Mouse (Mus musculus) hindbrain, postnatal 0 days (tissue): ENCODE measurements around the gene Zcchc2. TPM values are rescaled to one million over a fixed set of nuclear protein-coding genes. Genes with fewer than 3 reads are reported as not detected.

Source experiments
- ATAC-seq: fragments of 200-750 bp; cut with Nextera tagmentation; 2 replicates; pipeline ENCODE4 v1.8.0; 2017; ENCODE audit warnings: mild to moderate bottlenecking, moderate TSS enrichment, moderate library complexity
- DNase-seq: peaks from one replicate; pipeline ENCODE4 v3.0.0-alpha.2; 2015; ENCODE audit warnings: low spot score
- H3K27ac ChIP-seq: fragments of 300-500 bp; sonication (generic); 2 replicates; pipeline ENCODE4 v1.5.1; 2014; ENCODE audit warnings: mild to moderate bottlenecking
- H3K27me3 ChIP-seq: fragments of 300-500 bp; sonication (generic); 2 replicates; pipeline ENCODE4 v1.6.1; 2014; ENCODE audit warnings: low read length, mixed read lengths; ENCODE audit not compliant: insufficient read depth
- H3K36me3 ChIP-seq: fragments of 300-500 bp; sonication (generic); 2 replicates; pipeline ENCODE4 v1.6.1; 2014; ENCODE audit warnings: low read length, mixed read lengths; ENCODE audit not compliant: insufficient read depth
- H3K4me1 ChIP-seq: fragments of 300-500 bp; sonication (generic); 2 replicates; pipeline ENCODE4 v1.6.1; 2014; ENCODE audit warnings: antibody characterized with exemption, low read length, mixed read lengths; ENCODE audit not compliant: insufficient read depth
- H3K4me2 ChIP-seq: fragments of 300-500 bp; sonication (generic); 2 replicates; pipeline ENCODE4 v1.6.1; 2014; ENCODE audit warnings: low read depth, mild to moderate bottlenecking, low read length, moderate library complexity, mixed read lengths
- H3K4me3 ChIP-seq: fragments of 300-500 bp; sonication (generic); 2 replicates; pipeline ENCODE4 v1.5.1; 2014; ENCODE audit warnings: low read length
- H3K9ac ChIP-seq: fragments of 300-500 bp; sonication (generic); replicated peaks from 2 replicates; pipeline ENCODE4 v1.6.1; 2014; ENCODE audit warnings: mild to moderate bottlenecking, low read length, moderate library complexity, mixed read lengths
- H3K9me3 ChIP-seq: fragments of 300-500 bp; sonication (generic); 2 replicates; pipeline ENCODE4 v1.6.1; 2016; ENCODE audit warnings: low read length, mixed read lengths
- CTCF ChIP-seq: IDR thresholded peaks from 2 replicates; pipeline ENCODE4 v1.5.1; 2016; ENCODE audit warnings: antibody characterized with exemption, control low read depth, low read depth
- WGBS: fragments of 180-500 bp; shearing (Covaris S2); extraction: QIAGEN DNeasy Blood & Tissue Kit; methylation state at CpG from one replicate; pipeline ENCODE4 v1.1.7; 2014; 5-methylcytosine and 5-hydroxymethylcytosine counted together
- polyA plus RNA-seq: library from polyadenylated mRNA; unstranded; fragments of >200 nt; fragmentation: Nextera tagmentation; extraction: Ambion mirVana; gene quantifications from 2 replicates; pipeline ENCODE4 v1.2.1, GENCODE M21; 2015
- total RNA-seq: library from RNA; depleted of rRNA; stranded (reverse); fragments of >200 nt; gene quantifications from 2 replicates; pipeline ENCODE4 v1.2.3, GENCODE M21; 2014

Gene Zcchc2
- total and polyA plus RNA-seq, 2 experiments from 2014 or later: 2.3 to 14.3 TPM

- no peak overlapping the region for H3K4me2 ChIP-seq
- WGBS: 60% methylated on average over 5 of the region's 5 CpGs
- ATAC-seq (no peak), DNase-seq (no peak)
- no peak overlapping the region for H3K27ac ChIP-seq
- H3K4me1 ChIP-seq: no peaks in the 10 kb centered on the region
- H3K27me3 ChIP-seq: no peaks in the 10 kb centered on the region
- H3K36me3 ChIP-seq: no peaks in the 10 kb centered on the region
- H3K4me3 ChIP-seq: no peak overlapping the region
- no peak overlapping the region for H3K9ac ChIP-seq
- no peak for TF ChIP-seq CTCF
- no peaks in the 10 kb centered on the region for H3K9me3 ChIP-seq
Observed at GRCm38 (mm10) chr1:105956057-105956456, 34.1 kb upstream of the Zcchc2 start.

GRCm38 (mm10) chr1:105961472-105961871 is 28.7 kb upstream of the Zcchc2 start:
- no peak for TF ChIP-seq CTCF
- H3K4me1 ChIP-seq: no peaks in the 10 kb centered on the region
- no peak for DNase-seq

GRCm38 (mm10) chr1:105962084-105962818 is 28.0 kb upstream of the Zcchc2 start:
- no peak overlapping the region for H3K4me3 ChIP-seq
- H3K4me1 ChIP-seq: no peaks in the 10 kb centered on the region
- H3K27me3 ChIP-seq: no peaks in the 10 kb centered on the region
- no peak for TF ChIP-seq CTCF
- 69% methylated on average over 7 of the region's 7 CpGs for WGBS
- H3K36me3 ChIP-seq: no peaks in the 10 kb centered on the region
- no peak for ATAC-seq
- no peaks in the 10 kb centered on the region for H3K9me3 ChIP-seq
- H3K27ac ChIP-seq: no peak overlapping the region
- H3K4me2 ChIP-seq: no peak overlapping the region
- DNase-seq: no peak
- H3K9ac ChIP-seq: no peak overlapping the region

More at GRCm38 (mm10) chr1:105961472-105961871, 28.7 kb upstream of the Zcchc2 start:
- no peak for ATAC-seq
- Histone ChIP-seq H3K36me3 (no peaks in the 10 kb centered on the region), H3K27me3 (no peaks in the 10 kb centered on the region), H3K27ac (no peak overlapping the region), H3K9ac (no peak overlapping the region), H3K4me3 (no peak overlapping the region), H3K4me2 (no peak overlapping the region), H3K9me3 (no peaks in the 10 kb centered on the region)
- WGBS: 79% methylated on average over 4 of the region's 4 CpGs

GRCm38 (mm10) chr1:105962852-105963251 is 27.4 kb upstream of the Zcchc2 start:
- Histone ChIP-seq H3K27me3 (no peaks in the 10 kb centered on the region), H3K9me3 (no peaks in the 10 kb centered on the region), H3K4me1 (no peaks in the 10 kb centered on the region), H3K4me3 (no peak overlapping the region), H3K27ac (no peak overlapping the region), H3K4me2 (no peak overlapping the region), H3K9ac (no peak overlapping the region), H3K36me3 (no peaks in the 10 kb centered on the region)
- DNase-seq (no peak), ATAC-seq (no peak)
- no peak for TF ChIP-seq CTCF
- 93% methylated on average over 9 of the region's 9 CpGs for WGBS

- Histone ChIP-seq H3K4me1 (no peaks in the 10 kb centered on the region), H3K9ac (no peak overlapping the region), H3K4me3 (no peak overlapping the region), H3K27me3 (no peaks in the 10 kb centered on the region), H3K27ac (no peak overlapping the region), H3K9me3 (no peaks in the 10 kb centered on the region), H3K36me3 (no peaks in the 10 kb centered on the region), H3K4me2 (no peak overlapping the region)
- DNase-seq (no peak), ATAC-seq (no peak)
- 74% methylated on average over 4 of the region's 4 CpGs for WGBS
- TF ChIP-seq CTCF: no peak
Observed at GRCm38 (mm10) chr1:105964514-105964913, 25.7 kb upstream of the Zcchc2 start.

GRCm38 (mm10) chr1:105965189-105965588 is 25.0 kb upstream of the Zcchc2 start:
- Histone ChIP-seq H3K27ac (no peak overlapping the region), H3K36me3 (no peaks in the 10 kb centered on the region), H3K4me2 (no peak overlapping the region), H3K27me3 (no peaks in the 10 kb centered on the region), H3K9me3 (no peaks in the 10 kb centered on the region), H3K9ac (no peak overlapping the region), H3K4me3 (no peak overlapping the region), H3K4me1 (no peaks in the 10 kb centered on the region)
- no peak for DNase-seq
- ATAC-seq: no peak
- no peak for TF ChIP-seq CTCF
- 87% methylated on average over 5 of the region's 5 CpGs for WGBS

GRCm38 (mm10) chr1:105971490-105972170 is 18.6 kb upstream of the Zcchc2 start:
- H3K9me3 ChIP-seq: no peaks in the 10 kb centered on the region
- H3K9ac ChIP-seq: no peak overlapping the region
- WGBS: 58% methylated on average over 10 of the region's 10 CpGs
- no peaks in the 10 kb centered on the region for H3K4me1 ChIP-seq
- no peaks in the 10 kb centered on the region for H3K36me3 ChIP-seq
- DNase-seq (no peak), ATAC-seq (no peak)
- no peaks in the 10 kb centered on the region for H3K27me3 ChIP-seq
- H3K4me2 ChIP-seq: no peak overlapping the region
- no peak for TF ChIP-seq CTCF
- H3K4me3 ChIP-seq: no peak overlapping the region
- H3K27ac ChIP-seq: no peak overlapping the region
